Mouse (Mus musculus) intestine, postnatal 0 days (tissue): ENCODE data around the gene Rgs19. TPM values are rescaled to one million over a fixed set of nuclear protein-coding genes. Genes with fewer than 3 reads are reported as not detected.
A peak's percentile ranks its signal among the peaks of the same experiment; 100 is the strongest.

Experiments used
- ATAC-seq: fragments of 200-750 bp; cut with Nextera tagmentation; 2 replicates; pipeline ENCODE4 v1.8.0; 2017; ENCODE audit warnings: mild to moderate bottlenecking, moderate TSS enrichment, moderate library complexity
- H3K27ac ChIP-seq: fragments of 300-500 bp; sonication (generic); 2 replicates; pipeline ENCODE4 v1.5.1; 2014; ENCODE audit warnings: mild to moderate bottlenecking, low read depth, low read length, moderate library complexity
- H3K27me3 ChIP-seq: fragments of 300-500 bp; sonication (generic); replicated peaks from 2 replicates; pipeline ENCODE4 v1.6.1; 2014; ENCODE audit warnings: low read length, mixed read lengths; ENCODE audit not compliant: control insufficient read depth, insufficient read depth
- H3K36me3 ChIP-seq: fragments of 300-500 bp; sonication (generic); 2 replicates; pipeline ENCODE4 v1.6.1; 2014; ENCODE audit warnings: mild to moderate bottlenecking, moderate library complexity; ENCODE audit not compliant: control insufficient read depth, insufficient read depth
- H3K4me1 ChIP-seq: fragments of 300-500 bp; sonication (generic); replicated peaks from 2 replicates; pipeline ENCODE4 v1.6.1; 2014; ENCODE audit warnings: antibody characterized with exemption, low read length, mixed read lengths; ENCODE audit not compliant: control insufficient read depth, insufficient read depth
- H3K4me2 ChIP-seq: fragments of 300-500 bp; sonication (generic); replicated peaks from 2 replicates; pipeline ENCODE4 v1.6.1; 2014; ENCODE audit warnings: low read depth, mild to moderate bottlenecking, moderate library complexity
- H3K4me3 ChIP-seq: fragments of 300-500 bp; sonication (generic); 2 replicates; pipeline ENCODE4 v1.5.1; 2014; ENCODE audit warnings: low read depth, low read length
- H3K9ac ChIP-seq: fragments of 300-500 bp; sonication (generic); 2 replicates; pipeline ENCODE4 v1.6.1; 2014; ENCODE audit warnings: mild to moderate bottlenecking, low read depth, low read length
- H3K9me3 ChIP-seq: fragments of 300-500 bp; sonication (generic); 2 replicates; pipeline ENCODE4 v1.6.1; 2016; ENCODE audit warnings: mixed run types; ENCODE audit not compliant: control insufficient read depth
- CTCF ChIP-seq: sonication (generic); IDR thresholded peaks from 2 replicates; pipeline ENCODE4 v1.5.1; 2016; ENCODE audit warnings: low read depth, mild to moderate bottlenecking, control low read depth, antibody characterized with exemption, moderate library complexity
- WGBS: fragments of 180-500 bp; shearing (Covaris S2); extraction: QIAGEN DNeasy Blood & Tissue Kit; methylation state at CpG from one replicate; pipeline ENCODE4 v1.1.7; 2014; 5-methylcytosine and 5-hydroxymethylcytosine counted together
- polyA plus RNA-seq: library from polyadenylated mRNA; unstranded; fragments of >200 nt; fragmentation: Nextera tagmentation; extraction: Ambion mirVana; gene quantifications from 2 replicates; pipeline ENCODE4 v1.2.1, GENCODE M21; 2015

Gene Rgs19
- polyA plus RNA-seq, 1 experiment from 2014 or later = 11.3 TPM

- H3K27me3 ChIP-seq = peaks cover 68% of the 10 kb centered on the region
- no peak for ATAC-seq
- 72% methylated on average over 4 of the region's 4 CpGs for WGBS
These were observed 18.8 kb downstream of the Rgs19 start for GRCm38 (mm10) chr2:181674934-181675333.

GRCm38 (mm10) chr2:181673501-181673900 lies 20.3 kb downstream of the Rgs19 start:
- Histone ChIP-seq H3K9me3 (no peaks in the 10 kb centered on the region), H3K4me3 (no peak overlapping the region), H3K36me3 (no peaks in the 10 kb centered on the region; the same call in 1 of the 2 replicates), H3K27me3 (peaks cover 81% of the 10 kb centered on the region), H3K9ac (no peak overlapping the region), H3K4me2 (no peak overlapping the region), H3K27ac (no peak overlapping the region), H3K4me1 (no peaks in the 10 kb centered on the region)
- 40% methylated on average over 1 of the region's 1 CpGs for WGBS
- ATAC-seq = no peak
- no peak for TF ChIP-seq CTCF

More at GRCm38 (mm10) chr2:181674934-181675333, 18.8 kb downstream of the Rgs19 start:
- Histone ChIP-seq H3K4me3 (no peak overlapping the region), H3K4me1 (no peaks in the 10 kb centered on the region), H3K27ac (no peak overlapping the region), H3K9ac (no peak overlapping the region), H3K9me3 (no peaks in the 10 kb centered on the region), H3K4me2 (no peak overlapping the region), H3K36me3 (no peaks in the 10 kb centered on the region; the same call in 1 of the 2 replicates)
- no peak for TF ChIP-seq CTCF

- Histone ChIP-seq H3K27ac (no peak overlapping the region), H3K4me3 (no peak overlapping the region), H3K27me3 (peaks cover 92% of the 10 kb centered on the region), H3K36me3 (no peaks in the 10 kb centered on the region; the same call in 1 of the 2 replicates), H3K4me2 (no peak overlapping the region), H3K9ac (no peak overlapping the region), H3K4me1 (no peaks in the 10 kb centered on the region), H3K9me3 (no peaks in the 10 kb centered on the region)
- TF ChIP-seq CTCF = no peak
- WGBS = 26% methylated on average over 7 of the region's 7 CpGs
- no peak for ATAC-seq
These were observed 21.8 kb downstream of the Rgs19 start for GRCm38 (mm10) chr2:181671984-181672383.

- H3K27ac ChIP-seq = no peak within 1 kb of the TSS
These were observed 22.5 kb downstream of the Rgs19 start, which contains the start of gene Sox18 for GRCm38 (mm10) chr2:181671326-181671725. Gene Sox18, minus strand, starts transcription at chr2:181671640.

GRCm38 (mm10) chr2:181670913-181671311 lies 22.9 kb downstream of the Rgs19 start:
- H3K4me1 ChIP-seq = no peaks in the 10 kb centered on the region
- ATAC-seq = no peak
- H3K4me3 ChIP-seq = peak overlapping the region; percentile 41
- H3K9ac ChIP-seq = peak overlapping the region; percentile 31; the same call in 1 of the 2 replicates
- H3K27me3 ChIP-seq = peaks cover 84% of the 10 kb centered on the region
- no peak for TF ChIP-seq CTCF
- H3K9me3 ChIP-seq = no peaks in the 10 kb centered on the region
- no peak overlapping the region for H3K27ac ChIP-seq
- peak overlapping the region; percentile 56 for H3K4me2 ChIP-seq
- WGBS = under 1% methylated on average over 41 of the region's 41 CpGs
- H3K36me3 ChIP-seq = no peaks in the 10 kb centered on the region; the same call in 1 of the 2 replicates

More at GRCm38 (mm10) chr2:181671326-181671725, 22.5 kb downstream of the Rgs19 start, which contains the start of gene Sox18:
- H3K4me1 ChIP-seq = no peaks in the 10 kb centered on the region
- H3K4me3 ChIP-seq = peak within 1 kb of the TSS; percentile 41
- H3K4me2 ChIP-seq = peak within 1 kb of the TSS; percentile 56
- H3K27me3 ChIP-seq = peaks cover 87% of the 10 kb centered on the region
- WGBS = under 1% methylated on average over 42 of the region's 43 CpGs
- peak within 1 kb of the TSS; percentile 31 for H3K9ac ChIP-seq
- no peak for TF ChIP-seq CTCF
- no peaks in the 10 kb centered on the region; the same call in 1 of the 2 replicates for H3K36me3 ChIP-seq
- peak; percentile 23; the same call in 1 of the 2 replicates for ATAC-seq
- H3K9me3 ChIP-seq = no peaks in the 10 kb centered on the region

GRCm38 (mm10) chr2:181670285-181670912 lies 23.4 kb downstream of the Rgs19 start:
- no peak for ATAC-seq
- WGBS = 5% methylated on average over 47 of the region's 56 CpGs
- TF ChIP-seq CTCF = peak; percentile 29
- Histone ChIP-seq H3K27me3 (peaks cover 78% of the 10 kb centered on the region), H3K4me2 (peak overlapping the region; percentile 56), H3K36me3 (no peaks in the 10 kb centered on the region; the same call in 1 of the 2 replicates), H3K9me3 (no peaks in the 10 kb centered on the region), H3K9ac (peak overlapping the region; percentile 31), H3K4me3 (peak overlapping the region; percentile 41), H3K4me1 (no peaks in the 10 kb centered on the region), H3K27ac (no peak overlapping the region)
